Mouse (Mus musculus) kidney, adult 8-10 months (tissue): Measurements from ENCODE around the gene Dclk2.

Source experiments
- DNase-seq, 2 experiments: peaks; one replicate each; pipeline ENCODE4 v3.0.0; 2022

Dclk2 gene

DNA sequence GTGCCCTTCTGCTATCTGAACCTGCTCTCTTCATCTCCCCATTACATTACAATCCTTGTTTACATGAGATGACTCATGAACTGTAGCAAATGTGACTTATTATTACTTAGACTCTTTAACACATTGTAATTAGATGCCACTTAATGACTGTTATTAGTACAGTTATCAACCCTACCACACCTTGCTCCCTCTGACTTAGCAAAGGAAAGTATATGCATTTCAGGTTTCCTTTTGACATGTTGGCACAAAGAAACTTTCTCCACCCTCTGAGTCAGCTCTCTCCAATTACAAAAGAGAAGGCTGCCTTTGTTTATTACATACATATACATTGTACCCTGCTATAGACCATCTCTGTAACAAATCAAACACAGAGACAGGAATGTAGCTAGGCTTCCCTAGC is 33.1 kb downstream of the Dclk2 start:
- no peak for DNase-seq

DNA sequence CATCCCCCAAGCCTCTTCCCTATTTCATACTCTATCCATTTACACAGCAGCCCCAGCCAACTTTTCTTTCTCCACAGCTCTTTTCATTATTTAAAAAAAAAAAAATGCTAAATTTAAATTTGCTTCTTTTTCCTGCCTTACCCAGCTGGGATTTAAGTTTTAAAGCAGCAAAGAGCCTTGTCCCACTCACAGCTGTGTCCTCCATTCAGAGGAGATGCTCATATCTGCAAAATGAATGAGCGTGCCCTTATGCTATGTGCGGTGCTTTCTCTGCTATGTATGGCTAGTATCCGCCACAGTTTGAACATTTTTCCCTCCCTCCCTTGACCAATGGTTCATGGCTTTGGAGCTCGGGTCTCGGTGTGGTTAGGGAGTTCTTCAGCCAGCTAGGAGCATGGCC is 35.5 kb downstream of the Dclk2 start:
- DNase-seq: no peak

DNA sequence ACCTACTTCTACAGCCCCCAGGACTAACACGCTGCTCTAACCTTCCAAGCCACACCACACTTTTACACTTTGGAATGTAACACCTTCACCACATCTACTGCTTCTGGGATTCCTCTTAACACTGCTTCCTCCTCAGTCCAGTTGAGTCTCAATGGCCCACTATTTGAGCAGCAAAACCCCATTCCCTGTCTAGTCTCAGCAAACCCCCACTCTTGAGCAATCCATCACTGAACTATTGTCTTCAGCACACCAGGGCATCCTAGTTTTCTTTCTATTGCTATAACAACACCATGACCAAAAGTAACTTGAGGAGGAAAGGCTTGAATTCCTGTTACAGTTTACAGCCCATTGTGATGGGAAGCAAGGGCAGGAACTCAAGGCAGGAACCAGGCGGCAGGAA is 36.2 kb downstream of the Dclk2 start:
- no peak for DNase-seq

DNA sequence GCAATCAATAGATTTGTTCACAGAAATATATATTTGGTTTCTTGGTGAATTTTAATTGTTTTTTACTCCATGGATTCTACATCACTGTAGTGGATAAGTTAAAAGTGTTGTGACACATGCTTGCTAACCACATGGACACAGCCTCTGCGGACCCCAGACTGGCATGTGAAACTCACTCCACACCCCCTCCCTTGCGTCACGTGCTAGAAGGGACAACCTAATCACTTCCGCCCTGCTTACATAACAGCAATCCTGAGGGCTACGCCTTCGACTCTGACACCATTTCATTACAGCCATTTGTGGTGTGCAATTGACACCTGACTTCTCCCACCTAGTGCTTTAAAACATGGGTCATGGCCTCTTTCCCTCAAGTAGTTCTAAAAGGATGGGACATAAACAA is 36.7 kb downstream of the Dclk2 start:
- no peak for DNase-seq

DNA sequence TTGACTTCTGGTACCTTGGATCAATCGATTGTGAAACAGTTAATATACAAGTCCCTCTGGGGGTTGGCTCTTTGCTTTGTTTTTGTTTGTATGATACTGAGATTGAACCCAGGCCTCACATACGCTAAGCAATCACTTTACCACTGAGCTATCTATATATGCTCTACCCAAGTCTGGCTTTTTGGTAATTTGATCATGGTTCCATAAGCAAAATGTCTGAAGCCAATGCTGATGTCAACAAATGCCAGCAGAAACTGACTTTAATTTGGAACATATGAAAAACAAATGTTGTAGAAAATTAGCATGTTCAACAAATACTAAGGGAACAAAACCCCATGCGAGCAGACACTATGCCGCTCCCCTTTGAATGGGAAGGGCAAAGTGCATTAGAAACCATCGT is 44.7 kb downstream of the Dclk2 start:
- DNase-seq: no peak

DNA sequence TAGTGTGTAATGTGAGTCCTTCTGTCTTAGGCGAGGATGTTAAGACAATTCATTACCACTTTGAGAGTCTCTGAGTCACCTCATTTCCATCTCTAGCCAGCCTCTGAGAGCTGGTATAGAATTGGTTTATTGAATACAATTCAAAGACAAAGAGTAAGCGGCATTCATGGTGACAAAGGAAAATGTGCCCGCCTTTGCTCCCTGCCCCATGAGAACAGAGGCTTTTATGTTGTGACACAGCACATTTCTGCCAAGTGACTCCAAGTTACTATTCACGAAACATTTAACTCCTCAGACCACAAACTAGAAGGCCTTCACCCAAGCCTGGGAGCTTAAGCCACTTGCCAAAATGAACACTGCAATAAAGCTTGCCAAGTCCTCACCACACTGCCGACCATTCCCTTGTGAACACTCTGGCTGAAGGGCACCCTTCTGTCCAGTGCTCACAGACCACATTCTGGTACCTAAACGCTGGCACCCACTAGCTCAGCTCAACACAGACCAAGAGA is 47.5 kb downstream of the Dclk2 start:
- peak in 1 of 2 experiments; percentile 6 for DNase-seq

DNA sequence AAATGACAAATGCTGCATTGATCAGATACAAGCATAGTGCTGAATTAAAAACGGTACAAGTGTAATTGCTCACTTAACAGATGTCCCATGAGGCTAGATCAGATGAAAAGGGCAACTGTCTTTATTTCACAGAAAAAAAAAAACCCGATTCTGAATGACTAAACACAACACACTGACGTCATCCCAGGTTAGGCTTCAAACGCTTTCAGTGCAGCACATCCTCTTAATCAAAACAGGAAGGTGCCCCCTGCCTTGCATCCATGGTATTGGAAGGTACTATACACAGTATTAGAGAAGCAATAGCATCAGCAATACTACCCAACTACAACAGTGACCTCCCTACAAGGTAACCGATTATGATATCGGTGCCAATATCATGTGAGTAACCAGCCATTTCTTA is 49.7 kb downstream of the Dclk2 start:
- DNase-seq: no peak

DNA sequence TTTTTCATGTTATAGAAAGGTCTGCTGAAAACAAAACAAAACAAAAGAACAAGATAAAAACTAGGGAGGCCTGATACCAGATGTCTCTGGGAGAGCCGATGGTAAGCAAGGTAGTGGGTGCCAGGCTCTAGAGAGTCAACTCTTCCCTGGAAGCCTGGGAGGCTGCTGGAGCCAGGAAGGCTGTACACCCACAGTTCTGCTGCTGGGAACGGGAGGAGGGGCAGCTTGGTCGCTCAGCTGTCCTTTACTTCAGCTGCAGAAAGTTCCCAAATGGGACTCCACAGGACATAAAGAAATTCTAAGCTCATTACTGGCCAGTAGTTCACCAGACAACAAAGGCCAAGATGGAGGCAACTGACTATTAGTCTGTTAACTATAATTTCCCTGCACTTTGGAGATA is 50.2 kb downstream of the Dclk2 start:
- DNase-seq: no peak

DNA sequence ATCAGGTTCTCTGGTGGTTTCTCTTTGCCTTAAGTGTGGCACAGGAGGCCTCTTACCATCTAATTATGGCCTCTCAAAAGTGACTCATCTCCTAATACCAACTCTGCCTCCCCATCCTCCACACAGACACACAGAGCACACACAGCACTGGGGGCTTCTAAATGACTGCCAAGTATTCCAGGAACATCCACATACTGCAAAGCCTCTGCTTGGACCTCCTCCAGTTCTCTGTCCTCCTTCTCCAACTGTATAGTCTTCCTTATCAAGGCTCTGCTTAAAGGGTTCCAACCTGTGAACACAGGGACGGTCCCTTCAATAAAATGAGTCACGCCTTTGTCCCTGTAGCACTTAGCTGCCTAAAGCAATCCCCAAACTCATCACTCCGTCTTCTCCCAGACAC is 51.9 kb downstream of the Dclk2 start:
- no peak for DNase-seq

DNA sequence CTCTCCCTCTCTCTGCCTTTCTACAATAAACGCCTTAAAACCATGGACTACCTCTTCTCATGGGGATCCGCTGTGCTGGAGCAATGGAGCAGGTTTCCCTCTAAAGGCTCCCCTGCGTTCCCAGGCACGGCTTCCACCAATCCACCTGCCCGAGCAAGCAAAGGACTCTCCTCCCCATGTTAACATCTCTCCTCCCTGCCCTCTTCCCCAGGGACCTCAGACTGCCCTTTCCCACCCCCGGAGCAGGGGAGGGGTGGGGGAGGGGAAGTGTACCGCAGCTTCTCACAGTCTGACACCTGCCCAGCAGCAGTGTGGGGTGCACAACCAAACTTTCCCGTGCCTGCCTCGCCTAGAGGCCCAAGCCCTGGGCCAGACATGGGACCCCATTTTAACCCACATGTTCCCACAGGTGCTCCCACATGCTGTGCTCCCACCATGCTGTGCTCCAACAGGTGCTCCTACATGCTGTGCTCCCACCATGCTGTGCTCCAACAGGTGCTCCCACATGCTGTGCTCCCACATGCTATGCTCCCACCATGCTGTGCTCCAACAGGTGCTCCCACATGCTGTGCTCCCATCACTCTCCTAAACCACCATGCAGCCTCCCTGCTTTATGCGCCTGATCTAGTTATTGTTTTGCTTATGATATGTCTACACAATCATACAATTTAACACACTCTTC is 57.2 kb downstream of the Dclk2 start:
- DNase-seq: no peak

DNA sequence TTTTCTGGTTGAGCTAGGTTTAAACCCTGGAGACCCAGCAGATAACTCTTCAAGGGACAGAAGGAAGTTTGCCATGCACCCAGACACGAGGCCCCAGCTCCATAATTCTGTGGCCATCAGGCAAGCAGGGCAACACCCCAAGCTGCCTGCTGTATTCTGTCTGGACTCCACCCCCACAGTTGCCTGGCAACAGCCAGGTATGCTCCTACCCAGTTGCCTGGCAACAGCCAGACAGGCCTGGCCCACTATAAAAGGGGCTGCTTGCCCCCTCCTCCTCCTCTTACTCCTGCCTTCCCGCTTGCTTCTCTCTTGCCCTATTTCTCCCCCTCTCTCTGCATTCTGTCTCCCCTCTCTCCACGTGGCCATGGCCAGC is 57.7 kb downstream of the Dclk2 start:
- DNase-seq: no peak

DNA sequence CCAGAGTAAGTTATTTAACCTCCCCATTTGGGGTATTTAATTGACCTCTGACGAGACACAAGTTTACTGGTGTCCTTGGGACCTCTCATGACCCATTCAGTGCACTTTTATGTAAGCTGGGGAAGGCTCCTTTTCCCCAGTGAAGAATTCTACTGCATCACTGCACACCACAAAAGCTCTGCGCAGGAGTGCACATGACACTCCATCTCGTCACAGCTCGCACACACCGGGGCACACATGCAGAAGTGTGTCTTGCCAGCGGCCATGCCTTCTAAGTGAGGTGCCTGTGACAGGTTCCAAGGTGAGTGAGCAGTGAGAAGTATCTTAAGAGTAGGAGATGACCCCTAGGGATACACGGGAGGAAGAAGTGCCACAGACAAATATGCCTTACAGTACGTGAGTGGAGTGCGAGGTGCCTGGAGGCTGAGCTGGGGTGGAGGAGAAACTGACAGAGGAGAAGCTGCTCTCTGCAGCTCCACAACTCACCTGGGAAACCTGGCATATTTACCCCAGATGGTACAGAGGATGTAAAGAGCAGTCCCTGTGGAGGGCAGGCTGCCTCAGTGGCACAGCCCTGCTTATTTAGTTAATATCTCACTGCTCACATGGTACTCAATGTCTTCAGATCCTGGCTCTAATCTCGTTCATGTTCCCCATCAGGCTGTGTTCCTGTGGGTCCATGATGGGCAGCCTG is 58.3 kb downstream of the Dclk2 start:
- no peak for DNase-seq

DNA sequence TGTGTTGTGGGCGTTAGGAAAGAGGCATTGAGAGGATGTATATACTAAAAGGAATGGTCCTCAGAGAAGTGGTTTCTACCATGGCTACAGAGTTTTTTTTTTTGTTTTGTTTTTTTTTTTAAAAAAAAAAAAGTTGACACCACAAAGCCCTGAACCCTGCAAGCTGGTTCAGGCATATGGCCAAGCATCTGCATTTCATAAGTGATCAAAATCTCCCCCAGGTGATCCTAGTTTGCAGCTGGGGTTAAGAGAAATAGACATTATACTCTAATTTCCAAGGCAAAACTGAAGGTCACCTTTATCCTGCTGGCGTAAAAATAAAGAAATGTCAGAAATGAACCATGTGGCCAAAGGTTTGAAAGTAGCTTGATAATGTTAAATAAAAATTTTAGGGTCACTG is 60.9 kb downstream of the Dclk2 start:
- DNase-seq: no peak

DNA sequence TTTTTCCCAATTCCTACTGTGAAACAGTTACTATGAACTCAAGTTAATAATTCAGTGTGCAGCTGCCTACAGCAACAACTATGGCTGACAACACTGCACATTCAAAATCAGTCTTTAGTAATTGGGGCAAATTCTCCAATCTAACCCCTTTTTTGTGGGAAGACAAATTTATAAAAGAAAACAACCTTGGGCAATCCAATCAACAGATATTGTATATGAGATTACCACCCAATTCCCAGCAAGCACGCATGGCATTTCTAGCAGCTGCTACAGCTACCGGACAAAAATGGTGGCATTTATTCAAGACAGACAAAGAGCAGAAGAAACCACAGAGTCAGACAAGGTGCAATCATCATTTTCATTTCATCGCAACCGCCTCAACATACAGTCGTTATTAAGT is 62.0 kb downstream of the Dclk2 start:
- DNase-seq: no peak

DNA sequence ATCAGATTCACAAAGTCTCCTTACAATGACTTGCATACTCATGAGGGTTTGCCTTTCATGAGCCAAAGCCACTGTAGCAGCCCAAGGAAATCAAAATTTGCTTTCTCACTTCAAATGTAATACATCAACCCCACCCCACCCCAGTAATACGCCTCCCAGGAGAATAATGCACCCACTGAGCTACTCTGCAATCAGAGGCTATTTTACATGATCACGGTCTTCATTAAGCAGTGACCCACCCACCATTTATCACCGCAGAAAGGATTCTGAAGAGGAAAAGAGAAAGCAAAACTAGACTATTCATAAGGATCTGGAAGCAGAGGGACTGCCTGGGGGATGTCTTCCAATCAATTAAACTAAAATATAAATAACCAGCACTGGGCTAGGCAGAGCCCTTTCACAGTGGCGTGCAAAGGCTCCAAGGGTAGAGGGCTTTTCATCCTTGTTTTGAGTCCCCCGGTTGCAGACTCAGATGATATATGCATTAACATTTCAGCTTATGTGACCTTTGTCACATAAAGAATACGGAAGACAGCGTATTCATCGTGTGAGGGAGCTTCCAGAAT is 62.7 kb downstream of the Dclk2 start:
- DNase-seq: no peak

DNA sequence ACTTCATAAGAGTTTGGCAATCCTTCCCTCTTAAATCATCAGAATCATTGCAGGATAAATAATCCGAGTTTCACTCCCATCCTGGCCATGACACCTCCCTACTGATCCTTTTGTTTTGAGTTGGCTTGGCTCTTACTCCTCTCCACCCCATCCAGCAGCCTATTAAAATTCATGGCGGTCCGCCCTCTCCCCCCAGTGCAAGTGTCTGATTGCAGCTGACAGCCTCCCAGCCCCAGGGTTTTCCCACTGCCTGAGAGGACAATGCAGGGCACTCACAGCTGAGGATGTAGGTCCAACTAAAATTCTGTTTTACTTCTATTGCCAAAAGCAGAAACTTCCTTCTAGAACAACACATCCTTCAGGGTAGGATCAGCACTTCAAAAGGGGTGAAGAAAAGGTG is 67.8 kb downstream of the Dclk2 start:
- DNase-seq: no peak

DNA sequence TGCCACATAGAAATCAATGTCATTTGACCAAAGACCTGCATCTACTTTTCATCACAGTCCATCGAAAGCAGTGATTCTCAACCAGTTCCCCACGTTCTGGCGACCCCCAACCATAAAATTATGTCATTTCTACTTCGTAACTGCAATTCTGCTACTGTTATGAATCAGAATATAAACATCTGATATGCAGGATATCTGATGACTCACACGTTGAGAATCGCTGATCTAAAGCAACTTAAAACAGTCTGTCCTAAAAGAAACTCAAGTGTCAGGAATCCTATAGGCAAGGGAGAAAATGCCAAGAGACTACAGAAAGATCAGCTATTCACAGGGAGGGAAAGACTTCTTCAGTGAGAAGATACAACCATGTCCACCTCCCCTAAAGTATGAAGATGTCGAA is 69.5 kb downstream of the Dclk2 start:
- no peak for DNase-seq

DNA sequence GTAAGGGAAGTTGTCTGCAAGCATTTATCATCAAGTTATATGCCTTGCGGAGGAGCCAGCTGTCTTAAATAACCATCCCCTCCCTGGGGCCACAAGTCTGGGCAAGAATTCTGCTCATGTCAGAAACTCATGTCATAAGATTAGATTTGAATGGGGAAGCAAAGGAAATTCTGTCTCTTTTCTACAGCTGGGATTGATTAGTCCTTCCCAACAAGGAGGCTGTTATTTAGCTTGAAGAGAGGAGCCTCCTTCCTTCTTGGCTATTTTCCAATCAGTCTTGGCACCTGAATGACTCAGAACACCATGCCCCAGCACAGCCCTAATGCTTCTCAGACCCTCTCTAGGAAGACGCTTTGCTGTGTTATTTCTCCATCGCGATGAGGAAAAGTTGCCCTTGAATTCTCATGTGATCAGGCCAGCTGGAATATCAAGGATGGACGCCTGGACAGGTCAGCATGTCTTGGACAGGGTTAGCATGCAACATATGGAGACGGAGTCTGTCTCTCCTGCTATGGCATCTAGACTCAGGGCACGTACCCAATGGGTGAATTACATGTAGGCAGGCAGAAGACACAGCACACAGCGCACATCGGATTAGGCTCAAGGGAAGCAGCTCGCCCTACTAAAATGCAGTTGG is 70.1 kb downstream of the Dclk2 start:
- no peak for DNase-seq

DNA sequence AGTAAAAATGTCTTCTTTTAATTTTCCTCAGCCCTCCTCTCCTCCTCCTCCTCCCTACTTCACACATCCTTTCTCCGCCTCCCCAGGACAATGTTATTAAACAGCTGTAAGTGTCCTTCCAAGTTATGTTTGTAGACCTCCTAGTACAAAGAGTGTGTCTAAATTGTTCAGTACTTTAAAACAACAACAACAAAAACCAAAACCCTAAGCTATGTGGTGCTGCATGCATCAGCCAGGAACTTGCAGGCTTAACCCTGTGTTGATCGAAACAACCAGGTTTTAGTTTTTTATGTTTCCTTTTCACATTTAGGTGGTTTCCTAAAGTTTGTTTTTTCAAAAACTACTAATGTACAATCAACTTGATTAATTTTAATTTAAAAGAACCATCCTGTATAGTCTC is 71.3 kb downstream of the Dclk2 start:
- no peak for DNase-seq

DNA sequence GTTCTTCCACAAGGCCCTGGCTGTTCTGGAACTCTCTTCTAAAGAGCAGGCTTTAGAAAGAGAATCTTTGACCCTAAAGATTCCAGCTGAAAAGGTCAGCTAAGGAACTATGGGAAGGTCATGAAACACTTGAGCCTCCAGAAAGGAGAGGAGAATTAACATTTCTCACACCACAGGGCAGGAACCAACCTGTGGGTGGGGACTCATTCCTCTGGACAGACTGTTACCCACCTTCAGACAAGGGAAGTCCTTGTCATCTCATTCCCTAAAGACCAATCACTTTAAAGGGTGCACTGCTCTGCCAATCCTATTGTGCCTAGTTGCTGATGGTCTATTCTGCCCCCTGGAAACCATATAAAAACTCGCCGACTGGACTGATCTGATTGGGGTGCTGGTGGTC is 73.1 kb downstream of the Dclk2 start:
- DNase-seq: no peak

DNA sequence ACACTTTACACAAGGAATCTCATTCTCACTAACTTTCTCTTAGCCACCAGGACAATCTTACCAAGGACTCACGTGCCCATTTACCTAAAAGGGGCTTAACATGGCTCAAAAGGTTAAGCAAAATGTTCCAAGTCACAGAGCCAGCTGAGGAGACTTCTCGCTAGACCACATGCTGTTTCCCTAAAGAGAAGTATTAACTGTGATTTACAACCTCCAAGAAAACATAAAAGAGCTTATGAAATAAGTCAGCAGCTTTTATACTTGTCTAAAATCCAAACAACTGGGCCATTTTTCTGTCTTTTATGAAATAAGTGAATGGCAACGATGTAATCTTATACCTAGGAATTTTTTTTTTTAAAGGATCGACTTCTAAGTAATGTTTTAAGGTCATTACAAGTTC is 74.6 kb downstream of the Dclk2 start:
- no peak for DNase-seq

DNA sequence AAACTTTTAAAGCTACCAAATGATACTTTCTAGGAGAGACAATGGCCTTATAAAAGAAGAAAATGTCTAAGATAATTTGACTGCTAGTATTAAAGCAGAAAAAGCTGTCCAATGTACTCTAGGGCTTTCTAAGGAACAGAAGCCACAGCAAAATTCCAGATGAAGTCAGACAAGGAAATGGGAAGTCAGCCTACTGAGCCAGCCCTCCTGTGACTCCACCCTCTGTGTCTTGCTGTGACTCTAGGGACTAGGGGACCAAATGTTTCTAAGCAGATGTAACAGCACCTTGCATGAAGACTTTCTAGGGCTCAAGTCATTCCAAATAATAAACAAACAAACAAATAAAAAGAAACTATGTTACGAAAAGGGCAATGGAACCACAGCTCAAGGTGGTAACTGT is 75.1 kb downstream of the Dclk2 start:
- no peak for DNase-seq

DNA sequence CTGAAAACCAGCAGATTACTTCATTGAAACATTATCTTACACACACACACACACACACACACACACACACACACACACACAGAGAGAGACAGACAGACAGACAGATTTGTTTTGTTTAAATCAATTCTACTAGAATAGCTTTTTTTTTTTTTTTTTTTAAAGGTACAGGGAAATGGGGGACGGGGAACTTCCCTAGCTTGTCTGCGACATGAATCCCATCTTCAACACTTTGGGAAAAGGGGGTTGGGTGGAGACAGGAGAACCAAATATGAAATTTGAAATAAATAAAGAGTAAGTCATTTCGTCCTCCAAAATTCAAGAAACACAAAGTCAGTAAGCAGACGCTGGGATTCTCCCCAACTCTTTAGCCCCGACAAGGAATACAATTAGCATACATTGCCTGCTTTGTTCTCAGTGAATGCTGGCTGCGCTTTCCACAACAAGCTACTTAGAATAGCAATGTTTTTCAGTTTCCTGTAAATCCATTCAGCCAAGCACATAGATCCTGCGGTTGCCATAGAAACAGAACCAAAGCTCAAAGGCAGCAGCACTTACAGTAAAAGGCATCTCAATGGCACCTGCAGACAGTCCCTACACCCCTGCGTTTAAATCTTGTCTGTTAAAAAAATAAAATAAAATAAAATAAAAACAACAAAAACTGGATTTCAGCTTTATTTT is 75.7 kb downstream of the Dclk2 start:
- DNase-seq: no peak

DNA sequence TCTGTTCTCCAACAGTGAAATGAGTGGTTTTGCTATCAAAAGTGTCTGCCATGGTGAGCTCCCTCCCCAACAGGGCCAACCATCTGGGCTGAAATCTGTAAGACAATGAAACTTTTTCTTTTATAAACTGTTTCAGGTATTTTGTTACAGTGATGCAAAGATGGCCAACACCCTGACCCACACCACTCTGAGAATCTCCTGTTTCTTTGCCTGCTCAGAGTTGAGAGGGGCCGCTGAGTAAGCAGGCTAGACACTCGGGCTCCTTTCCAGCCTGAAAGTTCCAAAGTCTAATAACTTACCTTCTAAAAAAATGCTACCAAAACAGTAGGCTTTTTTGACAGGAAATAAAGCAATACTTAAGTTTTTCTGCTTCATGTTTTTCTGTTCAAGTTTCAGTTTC is 78.2 kb downstream of the Dclk2 start:
- peak; percentile 49 to 52 for DNase-seq
